Mouse (Mus musculus) fibroblast of lung, adult 2 months (primary cell): Measurements from ENCODE around the gene Hpse2.
A peak's percentile ranks its signal among the peaks of the same experiment; 100 is the strongest.
"Not testable (repeated sequence)": the region's sequence is repeated elsewhere in the genome, so short reads cannot be mapped to it uniquely, and the experiment has no call there.

ENCODE experiments used
- DNase-seq: peaks from one replicate; pipeline ENCODE4 v3.0.0-alpha.2; 2011; ENCODE audit warnings: low read depth

The Hpse2 gene

DNA sequence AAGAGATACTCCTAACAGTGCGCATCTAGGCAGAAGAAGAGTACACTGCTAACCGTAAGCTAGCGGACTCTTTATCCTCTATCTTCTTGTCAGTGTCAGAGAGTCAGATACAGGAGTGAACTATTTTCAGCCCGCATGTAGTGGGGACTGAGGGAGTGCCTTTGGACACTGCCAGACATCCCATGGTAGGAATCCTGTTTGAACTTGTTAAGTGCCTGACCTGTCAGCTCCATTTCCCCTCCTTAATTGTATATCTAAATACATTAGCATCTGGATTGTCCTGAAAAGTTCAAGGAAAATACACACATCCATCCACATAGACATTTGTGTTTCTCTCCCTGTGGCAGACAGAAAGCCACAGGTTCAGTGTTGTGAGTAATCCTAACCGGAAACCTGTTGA is 531.1 kb downstream of the Hpse2 start:
- no peak for DNase-seq

DNA sequence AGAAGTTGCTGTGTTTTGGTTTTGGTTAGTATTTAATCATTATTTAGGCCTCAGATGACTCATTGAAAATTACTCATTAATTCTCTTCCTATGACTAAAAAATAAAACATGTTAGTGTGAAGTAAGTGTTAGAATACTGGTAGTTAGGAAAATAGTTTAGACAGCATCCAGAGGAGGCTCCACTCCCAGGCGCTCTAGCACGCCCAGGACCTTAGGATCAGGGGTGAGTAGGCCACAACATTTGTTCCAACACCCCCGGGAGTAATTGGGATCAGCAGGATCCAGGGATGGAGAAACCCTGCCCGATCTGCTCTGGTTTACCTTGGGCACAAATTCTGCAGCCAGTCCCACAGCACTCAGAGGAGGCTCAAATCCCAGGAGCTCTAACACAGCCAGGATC is 532.5 kb downstream of the Hpse2 start:
- DNase-seq = no peak

DNA sequence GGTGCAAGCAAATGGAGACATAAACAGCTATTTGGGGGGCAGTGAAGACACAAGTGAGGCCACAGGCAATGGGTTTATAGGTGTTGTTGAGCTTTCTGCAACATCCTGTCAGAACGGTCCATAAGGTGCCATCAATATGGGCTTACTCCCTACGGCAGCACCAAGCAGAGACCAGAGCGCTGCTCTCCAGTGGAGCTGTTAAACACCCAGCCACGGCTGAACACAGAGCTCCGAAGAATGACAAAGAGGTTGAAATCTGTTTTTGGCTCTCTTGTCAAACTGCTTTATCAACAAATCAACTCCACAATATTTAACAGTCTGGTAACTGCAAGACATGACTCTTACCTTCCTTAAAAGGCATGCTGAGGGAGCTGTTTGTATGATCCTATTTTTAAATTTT is 537.7 kb downstream of the Hpse2 start:
- no peak for DNase-seq

DNA sequence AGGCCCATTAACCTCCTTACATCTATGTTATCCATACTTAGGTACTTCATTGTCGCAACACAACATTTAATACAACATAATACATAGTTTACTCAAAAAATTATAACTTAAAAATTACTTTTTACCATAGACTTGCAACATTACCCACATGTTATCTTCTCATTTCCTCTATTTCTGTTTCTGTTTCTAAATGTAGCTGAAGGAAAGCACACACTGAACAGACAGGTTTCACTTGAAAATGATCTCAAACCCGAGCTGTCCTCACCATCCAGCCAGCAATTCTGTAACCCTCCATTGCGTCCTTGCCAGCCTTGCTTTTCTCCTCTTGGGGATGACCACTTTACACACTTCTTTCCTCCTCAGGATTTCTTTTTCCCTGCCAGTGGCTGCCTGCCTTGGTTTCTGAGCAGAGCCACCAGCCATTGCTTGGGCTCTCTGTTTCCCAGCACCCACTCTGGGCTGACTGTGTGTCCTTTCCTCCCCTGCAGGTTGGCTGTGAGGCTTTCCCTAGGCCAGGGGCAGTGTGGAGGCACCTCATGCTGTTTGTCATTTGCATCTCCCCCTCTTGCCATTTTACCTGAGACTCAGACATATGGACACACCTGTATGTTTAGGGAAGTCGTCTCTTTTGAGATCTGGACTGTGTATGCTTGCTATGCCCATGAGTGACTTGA is 548.4 kb downstream of the Hpse2 start:
- no peak for DNase-seq

DNA sequence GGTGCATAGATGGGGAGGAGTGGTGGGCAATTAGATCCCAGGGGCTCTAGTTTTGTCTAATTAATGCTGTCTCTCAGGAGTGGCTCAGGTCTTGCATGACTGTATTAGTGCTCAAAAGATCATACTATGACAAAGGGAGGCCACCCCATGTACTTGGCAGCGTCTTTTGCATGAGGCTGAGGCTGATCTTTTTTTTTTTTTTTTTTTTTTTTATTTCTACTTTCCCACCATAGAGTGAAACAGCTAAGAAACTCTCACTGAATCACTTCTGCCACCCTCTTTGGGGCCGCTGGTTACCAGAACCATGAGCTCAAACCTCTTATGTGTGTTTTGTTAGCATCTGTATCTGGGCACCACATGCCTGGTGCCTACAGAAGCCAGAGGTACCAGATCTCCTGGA is 549.0 kb downstream of the Hpse2 start:
- no peak for DNase-seq

DNA sequence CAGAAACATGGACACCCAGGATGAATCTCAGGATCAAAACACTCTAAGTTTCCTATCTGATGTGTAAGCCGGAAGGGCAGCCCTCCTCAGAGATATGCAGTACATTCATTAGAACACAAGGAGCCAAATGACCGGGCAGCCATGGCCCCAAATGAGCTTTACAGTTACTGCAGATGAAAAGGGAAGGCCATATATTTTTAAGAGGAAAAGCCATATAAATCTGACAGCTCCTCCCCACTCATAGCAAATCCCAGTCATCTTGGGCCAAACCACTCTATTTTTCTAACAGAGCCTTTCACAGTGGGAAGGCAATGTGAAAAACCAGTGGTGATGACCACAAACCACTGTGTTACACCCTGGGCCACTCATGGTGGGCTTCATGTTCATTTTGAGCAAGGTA is 549.9 kb downstream of the Hpse2 start:
- no peak for DNase-seq

DNA sequence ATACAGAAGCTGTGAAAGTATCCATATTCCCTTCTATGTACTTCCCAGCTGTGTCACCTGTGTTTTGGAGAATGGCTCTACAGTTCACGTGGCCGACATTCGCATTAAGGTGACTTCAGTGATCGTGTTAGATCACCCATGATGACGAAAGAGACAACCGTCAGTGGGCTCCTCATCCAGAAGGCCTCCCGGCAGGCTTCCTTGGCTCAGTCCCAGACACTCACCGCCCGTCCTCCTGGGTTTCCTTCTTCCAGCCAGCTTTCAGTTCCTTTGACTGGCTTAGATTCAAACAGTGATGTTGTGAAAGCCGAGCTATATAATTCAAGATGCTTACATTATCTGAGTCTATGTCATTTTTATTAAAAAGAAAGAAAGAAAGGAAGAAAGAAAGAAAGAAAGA is 550.6 kb downstream of the Hpse2 start:
- no peak for DNase-seq

DNA sequence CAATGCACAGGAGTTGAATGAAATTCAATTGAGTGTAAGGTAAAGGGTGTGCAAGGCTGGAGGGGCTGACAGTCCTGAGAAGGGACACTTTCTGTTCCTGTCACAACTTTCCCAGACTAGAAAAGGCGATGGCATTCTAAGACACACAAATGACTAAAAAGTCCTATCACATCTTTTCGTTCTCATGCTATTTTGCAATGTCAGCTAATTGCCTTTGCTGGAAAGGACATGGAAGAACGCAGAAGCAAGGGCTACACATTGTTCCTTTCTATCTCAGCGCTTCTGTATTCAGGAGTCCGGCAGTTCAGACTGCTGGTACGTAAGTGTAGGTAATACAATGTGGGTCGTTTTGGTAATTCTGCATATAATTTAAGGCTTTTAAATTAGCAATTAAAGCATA is 555.0 kb downstream of the Hpse2 start:
- no peak for DNase-seq

DNA sequence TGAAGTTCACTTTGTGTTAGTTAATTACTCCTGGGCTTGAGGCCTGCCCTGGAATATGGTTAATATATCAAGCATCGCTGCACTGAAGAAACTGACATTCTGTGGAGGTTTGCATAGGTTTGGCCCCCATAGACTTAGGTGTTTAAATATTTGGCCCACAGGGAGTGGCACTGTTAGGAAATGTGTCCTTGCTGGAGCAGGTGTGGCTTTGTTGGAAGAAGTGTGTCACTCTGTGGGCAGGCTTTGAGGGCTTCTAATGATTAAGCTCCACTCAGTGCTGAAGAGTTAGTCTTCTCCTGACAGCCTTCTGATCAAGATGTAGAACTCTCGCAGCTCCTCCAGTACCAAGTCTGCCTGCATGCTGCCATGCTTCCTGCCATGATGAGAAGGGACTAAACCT is 555.9 kb downstream of the Hpse2 start:
- DNase-seq = no peak

DNA sequence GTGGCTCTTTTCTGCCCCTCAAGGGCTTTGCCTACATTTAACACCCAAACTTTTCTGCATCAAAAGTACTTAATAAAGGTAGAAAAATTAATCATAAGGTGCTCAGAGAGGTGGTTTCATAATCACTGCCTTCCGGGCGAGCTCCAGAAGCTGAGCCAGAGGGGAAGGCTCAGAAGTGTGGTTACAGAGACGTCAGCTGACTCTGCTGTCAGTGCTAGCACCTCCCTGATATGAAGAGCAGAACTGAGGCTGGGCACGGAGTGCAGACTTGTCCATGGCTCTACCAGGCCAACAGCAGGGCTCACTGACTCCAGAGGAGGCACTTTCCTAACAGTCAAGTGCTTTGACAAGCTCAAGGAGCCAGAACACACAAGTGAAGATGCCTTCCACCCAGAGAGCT is 559.0 kb downstream of the Hpse2 start:
- DNase-seq = no peak

DNA sequence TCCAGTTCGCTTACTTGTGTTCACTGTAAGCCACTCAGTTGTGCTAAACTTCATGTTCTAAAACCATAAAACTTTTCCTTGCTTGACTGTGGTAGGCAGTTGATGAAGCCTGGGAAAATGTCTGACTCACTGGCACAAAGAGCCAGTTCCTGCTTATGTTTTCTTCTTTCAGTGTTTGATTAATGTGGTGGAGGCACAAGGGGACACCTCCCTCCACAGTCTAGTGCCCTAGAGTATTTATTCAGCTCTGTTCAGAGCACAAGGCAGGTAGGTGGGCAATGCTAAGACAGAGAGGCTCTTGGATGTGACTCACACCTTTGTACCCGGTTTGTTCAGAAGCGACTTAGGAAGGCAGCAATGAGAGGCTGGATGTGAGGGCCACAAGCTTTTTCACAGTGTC is 560.3 kb downstream of the Hpse2 start:
- no peak for DNase-seq

DNA sequence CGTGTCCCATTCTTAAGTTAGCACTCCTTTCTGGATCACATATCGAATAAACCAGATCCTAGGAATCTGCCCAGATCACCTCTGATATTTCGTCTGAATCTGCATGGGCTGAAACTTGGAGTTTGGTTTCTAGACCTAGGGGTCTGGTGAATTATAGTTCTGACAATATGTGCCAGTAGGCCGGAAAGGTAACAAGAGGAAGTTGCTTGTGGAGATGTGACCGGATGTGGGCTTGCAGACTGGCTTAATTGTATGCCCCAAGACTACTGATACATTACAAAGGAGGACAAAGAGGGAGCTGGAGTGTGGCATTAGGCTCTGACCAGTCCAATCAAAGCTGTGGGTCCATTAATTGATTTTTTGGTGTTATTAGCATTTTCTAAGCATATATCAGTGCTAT is 568.0 kb downstream of the Hpse2 start:
- DNase-seq = no peak

DNA sequence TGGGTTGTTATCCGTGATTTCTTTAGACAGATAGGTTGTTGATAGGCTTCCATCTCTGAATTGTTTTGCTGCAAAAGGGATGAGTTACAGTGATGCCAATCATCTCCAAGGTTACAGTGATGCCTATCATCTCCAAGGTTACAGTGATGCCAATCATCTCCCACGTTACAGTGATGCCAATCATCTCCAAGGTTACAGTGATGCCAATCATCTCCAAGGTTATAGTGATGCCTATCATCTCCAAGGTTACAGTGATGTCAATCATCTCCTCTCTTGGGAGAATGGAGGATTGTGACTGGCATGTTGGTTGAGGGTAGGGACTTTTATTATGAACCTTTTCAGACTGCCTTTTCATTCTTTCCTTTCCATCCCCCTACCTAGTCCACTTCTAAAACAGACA is 570.4 kb downstream of the Hpse2 start:
- DNase-seq = no peak

DNA sequence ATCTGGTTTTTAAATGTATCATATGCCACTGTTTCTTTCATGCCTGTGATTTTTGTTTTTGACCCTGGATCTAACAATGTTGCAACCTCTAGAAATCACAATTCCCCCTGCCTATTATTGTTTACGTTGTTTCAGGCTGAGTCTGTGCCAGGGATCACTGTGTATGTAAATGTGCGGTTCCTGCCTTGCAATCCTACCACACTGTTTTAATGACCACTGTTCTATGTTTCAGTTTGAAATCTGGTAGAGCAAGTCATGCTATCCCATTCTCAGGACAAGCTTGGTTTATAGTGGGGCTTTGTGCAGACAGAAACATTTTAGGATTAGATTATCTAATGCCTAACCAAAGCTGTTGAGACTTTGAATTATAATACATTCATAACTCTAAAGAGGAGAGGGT is 571.9 kb downstream of the Hpse2 start:
- no peak for DNase-seq

DNA sequence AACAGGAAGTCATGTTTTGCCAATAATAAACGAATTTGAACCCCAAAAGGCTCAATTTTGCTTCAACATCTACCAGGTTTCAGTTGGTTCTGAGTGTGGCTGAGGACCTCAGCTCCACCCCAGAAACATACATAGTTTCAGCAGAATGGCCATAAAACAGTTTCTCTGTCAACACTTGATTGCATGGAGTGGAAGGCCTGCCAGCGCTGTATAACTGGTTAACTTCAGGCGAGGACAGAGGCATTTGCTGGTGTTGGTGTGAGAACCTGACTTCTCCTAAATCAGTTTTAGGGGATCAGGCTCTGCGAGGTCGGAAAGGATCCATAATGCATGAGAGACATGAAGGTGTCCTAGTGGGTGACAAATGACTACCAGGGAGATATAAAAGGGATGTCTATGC is 578.0 kb downstream of the Hpse2 start:
- no peak for DNase-seq

DNA sequence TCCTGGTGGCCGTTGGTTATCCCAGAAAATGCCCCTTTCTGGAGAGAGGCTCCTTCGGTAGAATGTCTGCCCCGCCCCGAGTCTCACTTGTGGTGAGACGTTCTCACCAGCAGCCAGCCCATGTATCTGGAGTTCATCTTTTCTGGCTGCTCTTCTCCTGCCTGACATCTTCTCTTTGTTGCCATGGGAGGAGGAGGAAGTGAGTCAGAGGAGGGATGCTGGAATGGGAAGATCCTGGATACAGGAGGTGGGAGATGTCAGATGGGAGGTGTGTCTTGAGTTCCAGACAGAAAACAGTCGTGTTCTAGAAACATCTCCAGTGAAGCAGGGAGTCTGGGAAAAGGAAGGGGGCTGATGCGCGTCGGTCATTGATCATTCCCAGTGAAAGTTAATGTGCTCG is 578.7 kb downstream of the Hpse2 start:
- DNase-seq = no peak

DNA sequence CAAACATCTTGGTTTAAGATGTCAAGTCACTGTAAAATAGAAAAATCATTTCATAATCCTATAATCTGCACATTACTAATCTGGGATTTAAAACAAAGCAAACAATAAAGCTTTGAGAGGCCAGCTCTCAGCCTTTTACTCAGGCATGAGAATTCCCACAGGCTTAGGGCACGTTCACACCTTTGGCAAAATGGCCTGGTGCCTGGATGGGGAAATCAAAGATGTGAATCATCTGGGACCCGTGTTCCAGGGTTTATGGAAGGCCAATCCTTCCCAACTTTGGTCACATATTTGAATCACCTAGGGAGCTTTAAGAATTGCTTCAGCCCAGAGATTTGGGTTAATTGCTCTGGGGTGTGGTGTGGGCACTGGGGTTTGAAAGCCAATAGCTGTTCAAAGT is 590.3 kb downstream of the Hpse2 start:
- no peak for DNase-seq

DNA sequence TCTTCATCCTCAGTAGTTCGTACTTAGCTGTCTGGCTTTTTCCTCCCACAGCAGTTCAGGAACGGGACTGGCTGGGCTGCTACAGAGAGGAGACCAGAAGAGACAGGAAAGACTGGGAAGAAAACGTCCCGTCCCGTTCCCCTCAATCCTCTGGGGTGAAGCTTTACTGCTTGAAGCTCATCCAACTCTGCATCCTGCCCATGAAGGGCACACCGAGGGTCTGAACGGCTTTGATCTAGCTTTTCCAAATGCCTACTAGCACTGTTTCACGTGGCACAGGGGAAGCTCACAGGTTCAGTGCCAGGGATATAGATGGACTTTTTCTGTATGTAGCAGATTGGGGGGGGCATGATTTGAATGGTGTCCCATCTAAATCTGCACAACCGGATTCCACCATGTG is 592.4 kb downstream of the Hpse2 start:
- no peak for DNase-seq

DNA sequence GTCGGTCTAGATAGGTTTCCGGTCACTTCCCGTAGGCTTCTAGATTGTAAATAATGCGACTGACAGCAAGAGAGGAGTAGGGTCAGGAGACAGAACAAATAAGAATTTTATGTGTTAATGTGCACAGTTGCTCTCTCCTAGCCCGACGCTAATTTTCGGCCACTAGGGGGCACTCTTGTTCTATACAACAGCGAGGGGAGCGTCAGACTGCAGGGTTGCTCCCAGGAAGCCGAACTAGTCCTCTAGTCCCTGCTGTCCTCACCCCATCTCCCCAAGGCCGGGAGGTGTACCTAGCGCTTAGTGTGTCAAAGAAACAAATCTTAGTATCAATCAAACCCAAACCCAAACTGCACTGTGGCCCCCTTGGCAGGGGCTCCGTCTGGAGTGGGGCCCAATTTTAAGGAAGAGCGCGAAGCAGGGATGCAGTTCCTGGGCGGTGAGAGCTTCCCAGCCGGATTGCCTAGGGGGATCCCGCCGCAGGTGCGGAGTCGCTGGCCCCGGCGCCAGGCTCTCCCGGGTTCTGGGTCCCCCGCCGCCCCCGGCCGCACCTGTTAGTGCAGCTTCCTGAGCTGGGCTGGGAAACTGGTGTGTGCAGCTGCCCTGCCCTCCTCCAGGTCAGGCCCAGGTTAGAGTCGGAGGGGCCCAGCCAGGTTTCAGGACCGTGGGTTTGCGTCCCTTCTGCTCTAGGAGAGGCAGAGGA is 593.1 kb downstream of the Hpse2 start:
- peak; percentile 35 for DNase-seq

DNA sequence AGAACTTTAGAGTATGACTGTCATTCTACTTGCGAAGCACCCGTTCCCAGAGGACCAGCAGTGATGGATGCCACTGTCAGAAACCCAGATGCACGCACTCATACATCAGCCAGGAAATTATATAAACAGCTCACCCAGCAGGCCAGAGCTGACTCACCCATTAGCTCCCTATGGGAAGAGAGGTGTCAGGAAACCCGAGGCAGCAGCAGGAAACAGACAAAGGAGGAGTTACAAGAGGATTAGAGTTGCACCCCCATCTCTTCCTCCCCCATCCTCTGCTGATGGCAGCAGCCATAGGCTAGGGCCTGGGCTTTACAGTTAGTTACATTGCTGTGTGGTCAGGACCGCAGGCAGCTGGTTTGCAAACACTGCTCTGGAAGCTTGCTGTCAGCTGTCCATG is 599.8 kb downstream of the Hpse2 start:
- no peak for DNase-seq

DNA sequence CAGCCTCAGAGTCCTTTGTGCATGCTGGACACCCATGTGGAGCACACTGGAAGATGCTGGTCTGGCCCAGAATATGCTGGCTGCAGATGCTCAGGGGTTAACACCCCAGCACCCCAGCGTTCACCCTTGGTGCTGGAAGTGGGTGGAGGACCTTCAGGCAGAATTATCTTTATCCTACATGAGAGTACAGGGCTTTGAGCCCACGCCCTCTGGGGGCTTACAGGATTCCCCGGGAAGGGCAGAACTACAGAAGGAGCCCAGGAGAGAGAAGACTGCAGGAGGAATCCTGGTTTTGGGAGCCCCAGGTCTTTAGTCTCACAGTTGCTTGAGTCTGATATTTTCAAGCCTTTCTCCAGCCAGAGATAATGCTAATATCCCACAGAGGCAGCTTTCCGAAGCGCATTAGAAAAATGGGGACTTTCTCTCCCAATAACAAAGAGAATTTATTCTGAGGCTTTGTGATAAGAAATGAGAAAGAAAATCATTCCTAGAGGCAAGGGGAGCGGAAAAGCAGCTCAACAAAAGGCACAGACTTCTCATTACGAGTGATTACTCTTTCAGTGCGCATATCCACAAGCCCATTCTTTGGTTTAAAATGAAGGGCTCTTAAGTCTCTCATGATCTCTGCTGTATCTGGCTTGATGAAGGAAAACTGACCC is 602.5 kb downstream of the Hpse2 start:
- no peak for DNase-seq

DNA sequence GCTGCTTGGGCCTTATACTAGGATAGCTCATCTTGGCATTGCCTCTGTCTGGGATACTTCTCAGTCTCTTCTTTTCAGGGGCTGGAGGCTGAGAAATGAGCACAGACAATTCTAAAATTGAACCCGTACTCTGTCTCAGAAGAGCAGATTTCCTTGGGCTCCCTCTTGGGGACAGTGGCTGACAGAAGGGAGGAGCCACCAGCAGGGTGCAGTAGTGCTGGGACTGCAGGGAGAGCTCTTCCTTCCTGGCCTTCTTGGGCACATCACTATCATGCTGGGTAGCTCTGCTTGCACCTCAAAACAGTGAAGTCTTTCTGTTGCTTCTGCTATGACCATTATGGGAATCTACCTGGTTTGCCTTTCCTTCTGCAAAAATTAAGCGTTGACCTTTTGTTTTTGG is 603.0 kb downstream of the Hpse2 start:
- DNase-seq = no peak

DNA sequence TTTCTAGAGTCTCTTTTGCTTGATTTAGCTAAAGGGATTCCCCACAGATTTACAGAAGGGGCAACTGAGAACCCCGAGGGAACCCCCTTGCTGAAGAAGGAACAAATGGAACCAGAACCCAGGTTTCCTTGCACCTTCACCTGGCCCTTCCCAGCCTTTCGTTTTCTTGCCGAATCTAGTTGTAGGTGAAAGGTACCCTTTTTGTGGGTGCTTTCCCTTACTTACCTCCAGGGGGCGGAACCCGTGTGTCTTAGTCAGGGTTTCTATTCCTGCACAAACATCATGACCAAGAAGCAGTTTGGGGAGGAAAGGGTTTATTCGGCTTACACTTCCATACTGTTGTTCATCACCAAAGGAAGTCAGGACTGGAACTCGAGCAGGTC is 608.0 kb downstream of the Hpse2 start:
- not testable (repeated sequence) for DNase-seq
